Mouse (Mus musculus) liver, postnatal 0 days (tissue): ENCODE data around the gene Klhl29.

ENCODE experiments used
- CTCF ChIP-seq: sonication (generic); IDR thresholded peaks from 2 replicates; pipeline ENCODE4 v1.5.1; 2016; ENCODE audit warnings: antibody characterized with exemption, low read depth
- EP300 ChIP-seq: IDR thresholded peaks from 2 replicates; pipeline ENCODE4 v1.6.1; 2016; ENCODE audit warnings: antibody characterized with exemption, low read depth, mild to moderate bottlenecking

DNA sequence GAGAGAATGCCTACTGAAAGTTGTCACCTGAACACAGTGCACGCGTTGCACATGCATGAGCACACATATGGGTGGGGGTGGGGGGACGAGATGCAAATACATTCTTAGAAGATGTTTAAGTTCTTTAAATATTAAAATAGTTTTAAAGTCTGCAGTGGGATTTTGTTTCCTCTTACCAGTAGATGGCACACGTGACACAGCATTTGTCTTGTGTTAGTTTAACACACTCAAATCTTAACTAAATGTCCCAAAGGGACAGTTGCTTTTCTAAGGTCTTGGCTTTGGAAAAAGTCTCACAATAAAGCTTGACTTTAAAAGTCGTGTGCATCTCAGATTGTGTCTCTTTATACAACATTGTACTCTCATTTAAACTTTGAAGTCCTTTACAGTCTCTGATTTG, 346.4 kb downstream of the Klhl29 start:
- TF ChIP-seq CTCF (no peak), EP300 (no peak)
